Mouse (Mus musculus): ENCODE data around the gene Rbm25. TPM values are rescaled to one million over a fixed set of nuclear protein-coding genes. Genes with fewer than 3 reads are reported as not detected.
"Not testable (repeated sequence)": the region's sequence is repeated elsewhere in the genome, so short reads cannot be mapped to it uniquely, and the experiment has no call there.

Rbm25 gene
- total RNA-seq (2021), result 10 to 100 TPM; 63.9 to 71.8 TPM
- long read RNA-seq, experiment 1, full-length matches to known transcripts, result 27 of 44 reads
- long read RNA-seq, experiment 1, partial matches to known transcripts, result 9 of 44 reads
- long read RNA-seq, experiment 1, other reads (novel, unspliced or antisense), result 8 of 44 reads
- long read RNA-seq, experiment 2, full-length matches to known transcripts, result 16 of 25 reads
- long read RNA-seq, experiment 2, partial matches to known transcripts, result 5 of 25 reads
- long read RNA-seq, experiment 2, other reads (novel, unspliced or antisense), result 4 of 25 reads

GRCm38 (mm10) chr12:83630936-83631335 is at the start of gene Rbm25:
Rbm25 (plus strand) TSS chr12:83631236.
- intact Hi-C loops (cut with DNase I), result loop anchor here (5.0 kb wide), 1 partner anchor 34 kb away; the partner anchor contains the start of gene Zfyve1
- DNase-seq, result not testable (repeated sequence)

- intact Hi-C loops (cut with DNase I), result no loop called here
- no peak for DNase-seq
Observed at GRCm38 (mm10) chr12:83582106-83582505, 48.9 kb upstream of the Rbm25 start.

- intact Hi-C loops (cut with DNase I), result no loop called here
Observed at GRCm38 (mm10) chr12:83582747-83583146, 48.3 kb upstream of the Rbm25 start.

GRCm38 (mm10) chr12:83586628-83587027 is 44.4 kb upstream of the Rbm25 start:
- intact Hi-C loops (cut with DNase I), result no loop called here
- DNase-seq, result no peak

More at GRCm38 (mm10) chr12:83582747-83583146, 48.3 kb upstream of the Rbm25 start:
- no peak for DNase-seq

GRCm38 (mm10) chr12:83591754-83592501 is 39.1 kb upstream of the Rbm25 start:
- intact Hi-C loops (cut with DNase I), result no loop called here
- no peak for DNase-seq

GRCm38 (mm10) chr12:83594454-83595040 is 36.5 kb upstream of the Rbm25 start:
- DNase-seq, result no peak
- intact Hi-C loops (cut with DNase I), result loop anchor here (5.0 kb wide), 1 partner anchor 38 kb away; the partner anchor contains the start of gene Rbm25

- DNase-seq, result no peak
- intact Hi-C loops (cut with DNase I), result loop anchor here (5.0 kb wide), 1 partner anchor 36 kb away; the partner anchor contains the start of gene Rbm25
Observed at GRCm38 (mm10) chr12:83596191-83596954, 34.7 kb upstream of the Rbm25 start.

- peak; percentile 93 for DNase-seq
- intact Hi-C loops (cut with DNase I), result loop anchor here (5.0 kb wide), 1 partner anchor 35 kb away; the partner anchor contains the start of gene Rbm25
Observed at GRCm38 (mm10) chr12:83597025-83597501, 34.0 kb upstream of the Rbm25 start, which contains the start of gene Zfyve1. Zfyve1 (minus strand) TSS chr12:83597222.

GRCm38 (mm10) chr12:83597881-83598280 is 33.2 kb upstream of the Rbm25 start:
- intact Hi-C loops (cut with DNase I), result loop anchor here (5.0 kb wide), 1 partner anchor 34 kb away; the partner anchor contains the start of gene Rbm25

GRCm38 (mm10) chr12:83602285-83602684 is 28.8 kb upstream of the Rbm25 start:
- intact Hi-C loops (cut with DNase I), result no loop called here
- no peak for DNase-seq

More at GRCm38 (mm10) chr12:83597881-83598280, 33.2 kb upstream of the Rbm25 start:
- no peak for DNase-seq

GRCm38 (mm10) chr12:83606411-83606810 is 24.6 kb upstream of the Rbm25 start:
- DNase-seq; intact Hi-C loops (cut with DNase I): not testable (repeated sequence)

GRCm38 (mm10) chr12:83617261-83617660 is 13.8 kb upstream of the Rbm25 start:
- no peak for DNase-seq

GRCm38 (mm10) chr12:83618981-83619380 is 12.1 kb upstream of the Rbm25 start:
- intact Hi-C loops (cut with DNase I), result no loop called here
- no peak for DNase-seq

More at GRCm38 (mm10) chr12:83617261-83617660, 13.8 kb upstream of the Rbm25 start:
- intact Hi-C loops (cut with DNase I), result no loop called here

GRCm38 (mm10) chr12:83620694-83621093 is 10.3 kb upstream of the Rbm25 start:
- intact Hi-C loops (cut with DNase I), result not testable (repeated sequence)
- DNase-seq, result peak in 1 of 2 experiments; percentile 6

- DNase-seq, result no peak
- intact Hi-C loops (cut with DNase I), result no loop called here
Observed at GRCm38 (mm10) chr12:83622031-83622755, 8.8 kb upstream of the Rbm25 start.

- DNase-seq, result no peak
- intact Hi-C loops (cut with DNase I), result no loop called here
Observed at GRCm38 (mm10) chr12:83624321-83624720, 6.7 kb upstream of the Rbm25 start.

GRCm38 (mm10) chr12:83631743-83632679 is 975 bp downstream of the Rbm25 start:
- intact Hi-C loops (cut with DNase I), result loop anchor here (5.0 kb wide), 1 partner anchor 35 kb away; the partner anchor contains the start of gene Zfyve1
- DNase-seq, result peak; percentile 92 to 95

- intact Hi-C loops (cut with DNase I), result loop anchor here (5.0 kb wide), 1 partner anchor 35 kb away; the partner anchor contains the start of gene Zfyve1
Observed at GRCm38 (mm10) chr12:83632680-83633025, 1.6 kb downstream of the Rbm25 start.

More at GRCm38 (mm10) chr12:83632680-83633025, 1.6 kb downstream of the Rbm25 start:
- peak; percentile 41 to 46 for DNase-seq
